Mouse (Mus musculus): ENCODE measurements around the gene Nkap.
"Not testable (repeated sequence)": the region's sequence is repeated elsewhere in the genome, so short reads cannot be mapped to it uniquely, and the experiment has no call there.

Nkap gene

GRCm38 (mm10) chrX:37126671-37127358, at the start of gene Nkap:
Nkap (plus strand) TSS chrX:37126795.
- DNase-seq (ENCODE audit: low spot score in 2 of 2): peak; percentile 71 to 78

GRCm38 (mm10) chrX:37080345-37080744, 46.2 kb upstream of the Nkap start:
- DNase-seq (ENCODE audit: low spot score in 2 of 2): not testable (repeated sequence)

- DNase-seq (ENCODE audit: low spot score in 2 of 2): no peak
These were observed 45.4 kb upstream of the Nkap start for GRCm38 (mm10) chrX:37081194-37081593.

GRCm38 (mm10) chrX:37084318-37084926, 42.2 kb upstream of the Nkap start:
- DNase-seq (ENCODE audit: low spot score in 2 of 2): peak; percentile 15 to 31

GRCm38 (mm10) chrX:37084927-37085660, 41.5 kb upstream of the Nkap start, which contains the start of gene Rpl39:
Rpl39 (minus strand) TSS chrX:37085402.
- DNase-seq (ENCODE audit: low spot score in 2 of 2): peak; percentile 82 to 83

GRCm38 (mm10) chrX:37085665-37086064, 40.9 kb upstream of the Nkap start:
- no peak for DNase-seq (ENCODE audit: low spot score in 2 of 2)

GRCm38 (mm10) chrX:37088778-37089177, 37.8 kb upstream of the Nkap start:
- DNase-seq (ENCODE audit: low spot score in 2 of 2): no peak

- DNase-seq (ENCODE audit: low spot score in 2 of 2): no peak
These were observed 35.1 kb upstream of the Nkap start for GRCm38 (mm10) chrX:37091457-37091856.

GRCm38 (mm10) chrX:37095106-37095768, 31.4 kb upstream of the Nkap start:
- no peak for DNase-seq (ENCODE audit: low spot score in 2 of 2)

GRCm38 (mm10) chrX:37098681-37099080, 27.9 kb upstream of the Nkap start:
- no peak for DNase-seq (ENCODE audit: low spot score in 2 of 2)

GRCm38 (mm10) chrX:37103826-37104225, 22.8 kb upstream of the Nkap start:
- DNase-seq (ENCODE audit: low spot score in 2 of 2): no peak

GRCm38 (mm10) chrX:37109526-37110192, 16.9 kb upstream of the Nkap start:
- DNase-seq (ENCODE audit: low spot score in 2 of 2): no peak

GRCm38 (mm10) chrX:37110193-37110880, 16.3 kb upstream of the Nkap start, which contains the start of gene Upf3b:
Upf3b (minus strand) TSS chrX:37110322.
- DNase-seq (ENCODE audit: low spot score in 2 of 2): peak; percentile 81 to 92

- no peak for DNase-seq (ENCODE audit: low spot score in 2 of 2)
These were observed 15.8 kb upstream of the Nkap start for GRCm38 (mm10) chrX:37110881-37111193.

- DNase-seq (ENCODE audit: low spot score in 2 of 2): no peak
These were observed 9.5 kb upstream of the Nkap start for GRCm38 (mm10) chrX:37117085-37117484.

- no peak for DNase-seq (ENCODE audit: low spot score in 2 of 2)
These were observed 7.0 kb upstream of the Nkap start for GRCm38 (mm10) chrX:37119585-37119984.

GRCm38 (mm10) chrX:37120212-37120611, 6.4 kb upstream of the Nkap start:
- DNase-seq (ENCODE audit: low spot score in 2 of 2): no peak

- DNase-seq (ENCODE audit: low spot score in 2 of 2): no peak
These were observed 1.1 kb upstream of the Nkap start for GRCm38 (mm10) chrX:37125511-37125910.

- DNase-seq (ENCODE audit: low spot score in 2 of 2): no peak
These were observed 15.1 kb downstream of the Nkap start for GRCm38 (mm10) chrX:37141732-37142131.

GRCm38 (mm10) chrX:37144498-37144897, 17.9 kb downstream of the Nkap start:
- DNase-seq (ENCODE audit: low spot score in 2 of 2): not testable (repeated sequence)

GRCm38 (mm10) chrX:37144954-37145353, 18.4 kb downstream of the Nkap start:
- no peak for DNase-seq (ENCODE audit: low spot score in 2 of 2)
